Mouse (Mus musculus) kidney, embryonic 14.5 days (tissue): ENCODE data around the gene Prss36. TPM values are rescaled to one million over a fixed set of nuclear protein-coding genes. Genes with fewer than 3 reads are reported as not detected.

Experiments used
- ATAC-seq: fragments of 200-750 bp; cut with Nextera tagmentation; 2 replicates; pipeline ENCODE4 v1.8.0; 2017; ENCODE audit warnings: moderate number of reproducible peaks, mild to moderate bottlenecking, moderate TSS enrichment, moderate library complexity; ENCODE audit not compliant: low FRiP score, low TSS enrichment
- H3K27ac ChIP-seq: fragments of 300-500 bp; sonication (generic); 2 replicates; pipeline ENCODE4 v1.5.1; 2014; ENCODE audit warnings: low read depth, mild to moderate bottlenecking, low read length, moderate library complexity, mixed read lengths
- H3K27me3 ChIP-seq: fragments of 300-500 bp; sonication (generic); 2 replicates; pipeline ENCODE4 v1.6.1; 2014; ENCODE audit warnings: mild to moderate bottlenecking, low read length; ENCODE audit not compliant: control insufficient read depth, insufficient read depth
- H3K36me3 ChIP-seq: fragments of 300-500 bp; sonication (generic); 2 replicates; pipeline ENCODE4 v1.6.1; 2014; ENCODE audit warnings: low read length, mixed read lengths; ENCODE audit not compliant: control insufficient read depth, insufficient read depth
- H3K4me1 ChIP-seq: fragments of 300-500 bp; sonication (generic); 2 replicates; pipeline ENCODE4 v1.6.1; 2014; ENCODE audit warnings: low read length, mixed read lengths; ENCODE audit not compliant: control insufficient read depth, insufficient read depth
- H3K4me2 ChIP-seq: fragments of 300-500 bp; sonication (generic); replicated peaks from 2 replicates; pipeline ENCODE4 v1.6.1; 2014; ENCODE audit warnings: low read depth, mild to moderate bottlenecking, low read length
- H3K4me3 ChIP-seq: fragments of 300-500 bp; sonication (generic); 2 replicates; pipeline ENCODE4 v1.5.1; 2014; ENCODE audit warnings: mild to moderate bottlenecking, low read length
- H3K9ac ChIP-seq: fragments of 300-500 bp; sonication (generic); 2 replicates; pipeline ENCODE4 v1.6.1; 2014; ENCODE audit warnings: low read depth, mild to moderate bottlenecking, low read length, moderate library complexity
- H3K9me3 ChIP-seq: fragments of 300-500 bp; sonication (generic); 2 replicates; pipeline ENCODE4 v1.6.1; 2016; ENCODE audit warnings: low read length; ENCODE audit not compliant: control insufficient read depth
- WGBS: fragments of 180-500 bp; shearing (Covaris S2); extraction: QIAGEN DNeasy Blood & Tissue Kit; methylation state at CpG from one replicate; pipeline ENCODE4 v1.1.7; 2014; 5-methylcytosine and 5-hydroxymethylcytosine counted together
- polyA plus RNA-seq: library from polyadenylated mRNA; unstranded; fragments of >200 nt; fragmentation: Nextera tagmentation; extraction: Ambion mirVana; gene quantifications from 2 replicates; pipeline ENCODE4 v1.2.1, GENCODE M21; 2014

Prss36 gene
- 12.1 and 12.4 TPM in 2 replicates for polyA plus RNA-seq

DNA sequence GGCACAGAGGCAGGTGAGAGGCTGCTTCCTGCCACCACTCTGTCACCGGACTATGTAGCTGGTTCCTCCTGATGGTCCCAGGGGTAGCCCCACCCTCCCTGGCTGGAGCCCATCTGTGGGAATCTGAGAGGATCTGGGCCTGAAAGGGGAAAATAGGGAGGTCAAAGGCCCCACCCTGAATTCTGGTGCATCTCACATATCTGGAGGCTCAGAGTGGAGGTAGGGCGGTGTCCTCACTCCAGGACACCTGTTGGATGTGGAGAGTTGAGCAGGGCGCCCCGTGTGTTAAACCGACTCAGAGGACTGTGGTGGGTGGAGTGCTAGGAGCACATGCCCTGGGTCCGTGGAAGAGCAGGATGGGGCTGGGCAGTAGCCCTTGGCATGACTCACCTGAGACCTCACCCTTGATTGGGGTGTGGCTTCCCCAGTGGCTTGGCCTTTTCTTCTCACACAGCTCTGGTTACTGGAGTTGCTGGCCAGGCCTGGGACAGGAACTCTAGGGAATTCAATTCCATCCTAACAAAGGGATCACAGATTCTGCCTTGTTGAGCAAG, at the start of gene Prss36:
Prss36 (minus strand) TSS at position 256 of the 554 bp plus-strand sequence.
- peaks cover 23% of the 10 kb centered on the region; the same call in 1 of the 2 replicates for H3K27me3 ChIP-seq
- ATAC-seq: no peak
- 74% methylated on average over 6 of the region's 6 CpGs for WGBS

DNA sequence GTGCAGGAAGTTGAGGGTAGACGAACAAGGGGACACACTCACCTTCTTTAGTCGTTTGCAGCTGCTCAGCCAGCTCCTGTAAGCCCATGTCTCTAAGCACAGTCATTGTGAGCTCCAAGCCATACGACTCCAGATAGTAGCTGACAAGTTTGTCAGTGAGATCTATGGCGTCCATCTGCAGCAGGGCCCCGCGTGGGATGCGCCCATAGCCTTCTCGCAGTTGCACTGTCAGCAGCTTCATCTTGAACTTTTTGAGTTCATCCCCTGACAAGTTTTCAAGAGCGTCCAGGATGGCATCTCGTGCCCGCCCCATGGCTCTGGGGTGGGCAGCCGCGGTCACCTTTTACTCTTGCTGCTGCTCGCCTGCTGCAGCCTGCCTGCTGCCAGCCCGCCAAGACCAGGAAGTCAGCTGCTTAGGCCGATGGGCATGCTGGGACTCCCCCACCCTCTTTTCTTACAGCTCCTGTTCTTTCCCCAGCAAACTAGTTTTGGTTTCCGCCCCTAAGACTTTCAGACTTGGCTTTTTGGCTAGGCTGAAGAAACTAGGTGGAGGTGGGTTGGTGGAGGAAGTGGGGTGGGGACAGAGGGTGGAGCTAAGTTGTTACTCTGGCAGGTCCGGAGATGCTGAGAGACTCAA, 46.9 kb upstream of the Prss36 start, which contains the start of gene Pycard:
Pycard (minus strand) TSS at position 527 of the 637 bp plus-strand sequence.
- WGBS: 6% methylated on average over 18 of the region's 18 CpGs
- Histone ChIP-seq H3K4me3 (peak within 1 kb of the TSS; percentile 32), H3K4me2 (peak within 1 kb of the TSS; percentile 52), H3K9ac (peak within 1 kb of the TSS; percentile 54), H3K36me3 (peaks cover 32% of the 10 kb centered on the region), H3K27me3 (no peaks in the 10 kb centered on the region), H3K4me1 (peaks cover 16% of the 10 kb centered on the region; the same call in 1 of the 2 replicates), H3K27ac (peak within 1 kb of the TSS; percentile 49; the same call in 1 of the 2 replicates), H3K9me3 (no peaks in the 10 kb centered on the region)
- peak; percentile 53 for ATAC-seq

More for the DNA sequence above, at the start of gene Prss36:
- peaks cover 5% of the 10 kb centered on the region; the same call in 1 of the 2 replicates for H3K4me1 ChIP-seq
- H3K9me3 ChIP-seq: no peaks in the 10 kb centered on the region
- H3K4me2 ChIP-seq: no peak within 1 kb of the TSS
- no peak within 1 kb of the TSS for H3K27ac ChIP-seq
- no peak within 1 kb of the TSS for H3K4me3 ChIP-seq
- H3K9ac ChIP-seq: no peak within 1 kb of the TSS
- no peaks in the 10 kb centered on the region for H3K36me3 ChIP-seq

DNA sequence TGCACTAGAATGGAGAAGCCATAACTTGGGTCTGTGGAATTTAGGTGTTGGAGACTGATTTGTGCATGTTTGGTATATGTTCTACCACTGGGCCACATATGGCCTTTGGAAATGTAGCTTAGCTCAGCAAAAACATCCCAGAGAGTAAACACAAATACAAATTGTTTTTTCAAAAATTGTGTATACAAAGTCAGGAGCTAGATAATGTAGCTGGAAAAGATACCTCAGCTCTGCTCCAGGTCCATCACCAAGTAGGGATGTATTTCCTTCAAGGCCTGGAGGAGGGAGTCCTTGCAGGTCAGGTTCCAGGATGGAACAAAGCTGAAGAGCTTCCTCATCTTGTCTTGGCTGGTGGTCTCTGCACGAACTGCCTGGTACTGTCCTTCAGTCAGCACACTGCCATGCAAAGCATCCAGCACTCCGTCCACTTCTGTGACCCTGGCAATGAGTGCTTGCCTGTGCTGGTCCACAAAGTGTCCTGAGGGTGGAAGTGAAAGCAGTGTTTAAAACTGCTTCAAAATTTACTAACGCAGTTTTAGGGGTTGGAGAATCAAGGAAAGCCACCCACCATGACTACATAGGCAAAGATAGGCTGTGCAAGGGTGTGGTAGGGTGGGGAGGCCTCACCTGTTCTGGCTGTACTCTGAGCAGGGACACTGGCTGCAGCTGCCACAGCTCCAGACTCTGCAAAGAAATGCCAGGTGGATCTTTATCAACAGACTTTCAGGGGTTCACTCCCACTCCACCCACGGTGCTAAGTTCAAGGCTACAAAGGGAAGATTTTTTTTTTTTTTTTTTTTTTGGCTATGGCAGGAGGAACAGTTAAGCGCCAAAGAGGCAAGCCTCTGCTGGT, 46.2 kb upstream of the Prss36 start:
- H3K27ac ChIP-seq: no peak overlapping the region; the same call in 1 of the 2 replicates
- no peaks in the 10 kb centered on the region for H3K9me3 ChIP-seq
- WGBS: 29% methylated on average over 5 of the region's 5 CpGs
- H3K9ac ChIP-seq: no peak overlapping the region; the same call in 1 of the 2 replicates
- H3K27me3 ChIP-seq: no peaks in the 10 kb centered on the region
- H3K4me1 ChIP-seq: peaks cover 16% of the 10 kb centered on the region; the same call in 1 of the 2 replicates
- peaks cover 40% of the 10 kb centered on the region for H3K36me3 ChIP-seq
- H3K4me3 ChIP-seq: peak overlapping the region; percentile 32
- H3K4me2 ChIP-seq: peak overlapping the region; percentile 52
- peak; percentile 54; the same call in 1 of the 2 replicates for ATAC-seq

DNA sequence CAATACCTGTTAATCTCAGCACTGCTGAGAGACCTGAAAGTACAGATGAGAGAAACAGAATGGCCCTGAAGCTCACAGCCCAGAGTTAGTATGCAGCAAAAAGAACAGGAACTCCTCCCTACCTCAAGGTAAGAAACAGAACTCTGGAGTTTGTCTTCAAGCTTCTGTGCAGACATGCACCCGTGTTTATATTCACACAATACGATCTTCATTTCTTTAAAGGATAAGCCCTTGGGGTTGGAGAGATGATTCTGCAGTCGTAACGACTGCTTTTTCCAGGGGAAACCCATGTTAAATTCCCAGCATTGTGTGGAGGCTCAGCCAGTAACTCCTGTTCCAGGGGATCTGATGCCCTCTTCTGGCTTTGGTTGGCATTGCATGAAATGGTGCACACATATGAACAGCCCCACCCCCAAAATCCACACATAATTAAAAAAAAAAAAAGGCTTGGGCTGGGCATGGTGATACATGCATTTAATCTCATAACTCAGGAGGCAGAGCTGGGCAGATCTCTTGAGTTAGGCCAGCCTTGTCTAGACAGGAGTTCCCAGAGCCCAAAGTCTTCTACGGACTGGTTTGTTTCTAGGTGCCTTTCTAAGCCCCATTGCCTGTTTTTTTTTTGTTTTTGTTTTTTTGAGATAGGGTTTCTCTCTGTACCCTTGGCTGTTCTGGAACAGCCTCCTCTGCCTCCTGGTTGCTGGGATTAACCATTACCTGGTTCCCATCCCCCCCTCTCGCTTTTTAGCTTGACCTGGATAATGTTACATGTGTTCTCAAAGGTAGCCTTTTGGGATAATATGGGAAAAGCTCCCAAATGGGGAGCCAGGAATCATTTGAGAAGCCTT, 45.3 kb upstream of the Prss36 start:
- Histone ChIP-seq H3K9me3 (no peaks in the 10 kb centered on the region), H3K9ac (no peak overlapping the region), H3K4me3 (no peak overlapping the region), H3K27me3 (no peaks in the 10 kb centered on the region), H3K27ac (no peak overlapping the region), H3K4me2 (no peak overlapping the region), H3K36me3 (peaks cover 48% of the 10 kb centered on the region), H3K4me1 (peaks cover 16% of the 10 kb centered on the region; the same call in 1 of the 2 replicates)
- 0 out of 2 replicates have a peak, but pooled peaks have one; percentile 16 for ATAC-seq
- 53% methylated on average over 6 of the region's 6 CpGs for WGBS

DNA sequence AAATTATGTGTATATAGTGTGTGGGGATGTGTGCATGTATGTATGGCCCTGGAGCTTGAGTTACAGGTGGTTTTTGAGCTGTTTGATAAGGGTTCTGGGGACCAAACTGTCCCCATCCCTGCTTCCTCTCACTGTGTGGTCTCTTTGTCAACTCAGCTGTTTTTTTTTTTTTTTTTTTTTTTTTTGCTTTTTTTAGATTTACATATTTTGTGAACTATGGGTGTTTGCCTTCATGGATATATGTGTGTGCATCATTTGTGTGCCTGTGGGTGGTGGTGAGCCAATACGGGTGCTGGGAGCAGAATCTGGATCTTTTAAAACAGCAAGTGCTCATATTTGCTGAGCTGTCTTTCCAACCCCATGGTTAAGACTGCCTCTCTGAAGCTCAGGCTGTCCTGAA, 42.4 kb upstream of the Prss36 start:
- H3K4me2 ChIP-seq: no peak overlapping the region
- no peaks in the 10 kb centered on the region for H3K9me3 ChIP-seq
- peaks cover 16% of the 10 kb centered on the region; the same call in 1 of the 2 replicates for H3K4me1 ChIP-seq
- ATAC-seq: no peak
- no peak overlapping the region for H3K4me3 ChIP-seq
- no peak overlapping the region for H3K27ac ChIP-seq
- peaks cover 74% of the 10 kb centered on the region for H3K36me3 ChIP-seq
- H3K9ac ChIP-seq: no peak overlapping the region
- no peaks in the 10 kb centered on the region for H3K27me3 ChIP-seq
- WGBS: 91% methylated on average over 1 of the region's 1 CpGs

DNA sequence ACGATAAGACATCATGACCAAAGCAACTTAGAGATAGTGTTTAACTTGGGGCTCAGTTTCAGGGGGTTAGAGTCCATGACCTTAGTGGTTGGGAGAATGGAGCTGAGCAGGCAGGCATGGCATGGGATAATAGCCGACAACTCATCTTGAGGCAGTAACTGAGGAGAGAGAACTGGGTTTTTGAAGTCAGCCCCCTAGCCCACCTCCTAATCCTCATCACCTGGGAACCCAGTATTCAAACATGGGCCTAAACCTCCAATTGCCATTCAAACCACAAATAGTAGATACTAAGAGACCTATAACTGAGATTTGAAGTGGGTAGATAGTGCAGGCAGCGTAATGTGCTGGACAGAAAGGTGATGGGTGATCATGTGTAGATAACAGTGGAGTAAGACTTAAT, 34.1 kb upstream of the Prss36 start:
- no peak for ATAC-seq
- H3K36me3 ChIP-seq: peaks cover 99% of the 10 kb centered on the region
- H3K27ac ChIP-seq: no peak overlapping the region
- H3K9me3 ChIP-seq: no peaks in the 10 kb centered on the region
- no peaks in the 10 kb centered on the region for H3K4me1 ChIP-seq
- no peak overlapping the region for H3K4me3 ChIP-seq
- H3K9ac ChIP-seq: no peak overlapping the region
- H3K27me3 ChIP-seq: no peaks in the 10 kb centered on the region
- no peak overlapping the region for H3K4me2 ChIP-seq
- 94% methylated on average over 3 of the region's 3 CpGs for WGBS

DNA sequence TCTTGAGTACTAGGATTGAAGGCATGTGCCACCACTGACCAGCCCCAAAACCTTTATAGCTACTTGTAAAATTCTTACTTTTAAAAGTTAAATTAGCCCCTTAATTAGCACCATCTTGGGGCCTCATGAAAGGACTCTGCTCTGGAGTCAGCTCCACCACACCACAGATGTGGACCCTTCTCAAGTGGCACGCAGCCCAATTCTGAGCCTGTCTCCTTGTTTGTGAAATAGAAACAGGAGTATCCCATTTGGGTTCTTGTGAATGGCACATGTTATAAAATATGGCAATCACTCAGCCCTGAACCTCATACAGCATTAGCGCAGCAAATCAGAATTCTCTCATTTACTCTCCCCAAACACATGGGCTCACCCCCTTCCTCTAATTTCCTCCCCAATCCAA, 32.3 kb upstream of the Prss36 start:
- Histone ChIP-seq H3K27ac (no peak overlapping the region), H3K27me3 (no peaks in the 10 kb centered on the region), H3K4me1 (no peaks in the 10 kb centered on the region), H3K4me3 (no peak overlapping the region), H3K4me2 (no peak overlapping the region), H3K9me3 (no peaks in the 10 kb centered on the region), H3K36me3 (peaks cover 99% of the 10 kb centered on the region), H3K9ac (no peak overlapping the region)
- WGBS: 91% methylated on average over 2 of the region's 2 CpGs
- ATAC-seq: no peak

DNA sequence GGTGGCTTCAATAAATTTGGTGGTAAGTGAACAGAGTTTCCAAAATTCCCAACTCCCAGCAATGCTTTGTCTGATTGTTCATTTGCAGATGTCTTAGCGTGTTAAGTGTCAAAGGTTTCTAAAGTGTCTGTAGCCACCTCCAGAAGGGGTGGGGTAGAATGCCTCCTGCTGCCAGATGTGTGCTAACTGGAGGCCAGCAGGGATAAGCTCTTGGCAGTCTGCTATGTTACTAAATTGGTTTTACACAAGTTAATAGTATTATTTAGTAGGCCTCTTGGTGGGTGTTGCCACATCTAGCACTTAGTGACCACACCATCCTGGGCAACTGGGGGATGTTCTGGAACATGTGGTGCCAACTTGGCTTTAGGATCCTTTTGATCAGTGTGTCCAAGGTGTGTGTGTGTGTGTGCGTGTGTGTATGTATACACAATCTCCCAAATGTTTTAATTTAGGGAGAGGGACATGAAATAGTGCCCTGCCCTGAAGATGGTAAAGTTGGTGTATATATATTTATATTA, 27.9 kb upstream of the Prss36 start:
- no peaks in the 10 kb centered on the region for H3K9me3 ChIP-seq
- 84% methylated on average over 2 of the region's 2 CpGs for WGBS
- peaks cover 99% of the 10 kb centered on the region for H3K36me3 ChIP-seq
- H3K27ac ChIP-seq: no peak overlapping the region
- H3K27me3 ChIP-seq: no peaks in the 10 kb centered on the region
- peaks cover 7% of the 10 kb centered on the region for H3K4me1 ChIP-seq
- no peak overlapping the region for H3K4me2 ChIP-seq
- H3K4me3 ChIP-seq: no peak overlapping the region
- no peak for ATAC-seq
- H3K9ac ChIP-seq: no peak overlapping the region
